Mouse (Mus musculus) thymus, postnatal 10 days (tissue): ENCODE results near the gene Arhgap22.

ENCODE experiments used
- DNase-seq, 2 experiments: peaks; one replicate each; pipeline ENCODE4 v3.0.0; 2021; ENCODE audit warnings: low spot score in 2 of 2

Gene Arhgap22

DNA sequence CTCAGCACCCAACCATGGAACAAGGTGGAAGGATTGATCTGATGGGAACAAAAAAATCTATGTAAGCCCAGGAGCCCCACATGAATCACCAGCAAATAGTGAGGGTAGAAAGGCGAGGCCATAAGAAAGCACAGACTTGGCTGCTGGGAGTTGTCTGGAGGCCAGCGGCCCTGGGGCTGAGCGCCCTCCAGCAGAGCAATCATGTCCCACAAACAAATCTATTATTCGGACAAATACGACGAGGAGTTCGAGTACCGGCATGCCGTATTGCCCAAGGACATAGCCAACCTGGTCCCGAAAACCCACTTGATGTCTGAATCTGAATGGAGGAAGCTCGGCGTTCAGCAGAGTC lies 892 bp upstream of the Arhgap22 start:
- no peak for DNase-seq

DNA sequence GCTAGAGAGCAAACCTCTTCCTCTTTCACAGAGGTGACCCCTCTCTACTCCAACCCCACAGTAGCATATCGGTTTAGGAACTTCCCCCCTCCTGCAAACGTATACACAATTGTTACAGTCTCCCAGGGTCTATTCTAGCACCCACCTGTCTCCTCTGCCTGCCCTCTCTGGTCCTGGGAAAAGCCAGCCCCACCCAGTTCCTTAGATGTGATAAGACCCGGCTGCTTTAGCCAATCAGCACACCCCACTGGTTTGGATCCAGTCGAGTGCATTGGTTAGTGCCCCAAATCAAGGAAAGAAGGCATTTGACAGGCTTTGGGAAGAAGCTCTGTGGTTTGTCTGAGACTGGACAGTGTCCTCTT lies 922 bp downstream of the Arhgap22 start:
- DNase-seq = no peak

DNA sequence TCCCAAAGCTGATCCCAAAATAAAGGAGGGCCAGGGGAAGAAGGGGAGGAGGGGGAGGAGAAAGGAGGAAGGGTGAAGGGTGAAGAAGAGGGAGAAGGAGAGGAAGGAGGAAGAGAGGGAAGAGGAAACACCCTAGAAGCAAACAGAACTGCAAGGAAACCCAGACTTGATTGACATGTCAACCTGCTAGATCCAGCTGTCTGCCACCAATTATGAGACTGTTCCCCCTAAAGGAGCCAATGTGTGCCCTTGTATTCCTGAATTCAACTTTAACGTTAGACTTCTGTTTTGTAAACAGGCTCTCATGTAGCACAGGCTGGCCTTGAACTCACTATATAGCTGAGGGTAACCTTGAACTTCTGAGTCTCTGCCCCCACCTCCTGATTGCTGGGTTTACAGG lies 1.3 kb downstream of the Arhgap22 start:
- DNase-seq = no peak

DNA sequence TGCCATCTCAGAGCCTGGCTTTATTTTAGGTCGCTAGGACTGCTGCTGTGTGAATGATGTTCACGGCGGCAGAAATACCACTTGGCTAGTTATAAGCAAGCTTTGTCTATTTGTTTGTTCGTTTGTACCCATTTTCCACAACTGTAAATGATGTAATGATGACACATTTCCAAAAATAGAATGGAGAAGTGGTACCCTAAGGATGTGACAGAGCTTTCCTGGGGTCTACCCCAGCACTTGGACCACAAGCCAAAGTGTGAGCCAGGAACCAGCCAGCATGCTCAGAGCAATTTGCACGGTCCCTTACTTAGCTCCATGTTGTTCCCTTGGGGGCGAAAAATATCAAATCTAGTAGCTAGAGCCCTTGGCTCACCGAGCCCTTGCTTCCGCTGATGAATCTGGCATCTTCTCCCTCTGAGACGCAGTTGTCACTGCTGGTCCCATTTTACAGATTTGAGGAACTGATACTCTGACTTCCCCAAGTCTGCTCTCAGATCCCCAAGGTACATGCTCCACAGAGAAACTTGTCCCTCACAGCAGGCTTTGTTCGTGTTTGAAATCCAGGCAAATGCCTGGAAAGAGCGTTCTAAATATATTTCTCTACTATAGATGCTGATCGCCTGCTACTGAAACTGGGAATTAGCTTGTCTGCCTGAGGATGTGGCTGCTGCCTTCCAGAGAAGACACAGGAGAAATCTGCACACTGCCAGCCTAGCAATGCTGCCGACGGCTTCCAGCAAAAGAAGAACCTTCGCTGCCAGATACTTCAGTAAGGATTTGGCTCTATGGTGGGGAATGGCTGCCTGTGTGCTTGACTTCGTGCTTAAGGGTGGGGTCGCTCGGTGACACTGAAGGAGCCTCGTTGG lies 2.8 kb downstream of the Arhgap22 start:
- no peak for DNase-seq

DNA sequence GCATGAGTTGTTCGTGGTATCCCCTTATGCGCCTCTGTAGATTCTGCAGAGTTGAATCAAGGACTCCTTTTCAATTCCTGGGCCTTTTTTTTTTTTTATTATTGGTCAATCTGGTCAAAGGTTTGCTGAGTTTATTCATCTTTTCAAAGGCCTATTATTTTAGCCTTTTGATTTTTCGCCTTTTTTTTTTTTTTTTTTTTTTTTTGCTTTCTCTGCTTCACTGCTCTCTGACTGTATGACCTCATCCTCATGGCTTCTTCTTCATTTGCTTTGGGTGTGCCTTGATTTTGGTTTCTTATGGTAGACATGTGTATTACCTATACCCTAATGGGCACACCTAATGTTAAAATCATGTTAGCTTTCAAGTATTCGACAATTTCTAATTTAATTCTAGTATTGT lies 11.4 kb downstream of the Arhgap22 start:
- no peak for DNase-seq

DNA sequence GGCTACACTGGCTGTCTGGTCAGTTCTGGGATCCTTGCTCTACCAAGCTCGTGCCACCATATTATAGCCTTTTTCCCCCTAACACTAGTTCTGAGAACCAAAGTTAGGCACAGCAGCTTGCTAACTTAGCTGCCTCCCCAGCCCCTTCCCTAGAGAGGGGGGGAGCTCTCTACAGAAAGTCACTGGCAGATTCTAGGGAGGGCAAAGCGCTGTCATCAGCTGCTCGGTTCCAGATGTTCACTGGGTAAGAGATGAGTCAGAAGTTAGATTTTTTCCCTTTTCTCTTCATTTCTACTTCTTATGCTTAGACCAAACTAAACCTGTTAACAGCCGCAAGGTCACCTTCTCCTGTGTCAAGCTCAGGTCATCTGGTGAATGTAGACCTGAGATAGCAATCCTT lies 16.8 kb downstream of the Arhgap22 start:
- no peak for DNase-seq

DNA sequence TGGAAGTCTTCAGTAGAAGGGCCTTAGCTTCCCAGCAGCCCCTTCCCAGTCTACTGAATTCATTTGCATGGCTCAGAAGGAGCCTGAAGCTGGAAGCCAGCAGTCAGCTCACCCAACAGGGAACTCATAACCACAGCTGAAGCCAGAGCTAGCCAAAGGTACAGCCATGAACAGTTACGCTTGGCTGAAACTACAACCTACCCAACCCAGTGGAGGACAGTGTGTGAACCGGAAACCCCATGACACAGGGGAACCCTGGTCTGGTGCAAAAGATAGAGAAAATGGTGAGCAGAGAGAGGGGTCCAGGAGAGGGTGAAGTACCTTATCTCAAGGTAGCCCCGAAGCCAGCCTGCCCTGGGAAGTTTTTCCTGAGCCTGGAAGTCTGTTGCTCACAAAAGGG lies 17.5 kb downstream of the Arhgap22 start:
- DNase-seq = no peak

DNA sequence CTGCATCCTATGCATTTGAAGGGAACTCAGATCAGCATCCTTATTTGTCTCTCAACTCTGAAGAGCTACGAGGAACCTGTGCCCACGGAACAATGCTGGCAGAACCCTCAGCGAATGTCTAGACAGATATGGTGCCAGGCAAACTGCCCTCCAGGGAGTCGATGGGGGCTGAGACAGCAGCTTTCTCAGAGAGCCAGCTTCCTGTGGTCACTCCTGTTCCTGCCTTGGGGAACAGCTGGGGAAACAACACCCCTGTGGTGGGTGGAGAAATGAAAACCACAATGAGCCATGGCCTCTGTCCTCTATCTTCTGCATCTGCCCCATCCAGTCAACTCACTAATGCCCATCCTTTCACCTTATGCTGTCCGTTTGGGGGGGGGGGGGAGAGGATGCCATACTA lies 18.2 kb downstream of the Arhgap22 start:
- no peak for DNase-seq

DNA sequence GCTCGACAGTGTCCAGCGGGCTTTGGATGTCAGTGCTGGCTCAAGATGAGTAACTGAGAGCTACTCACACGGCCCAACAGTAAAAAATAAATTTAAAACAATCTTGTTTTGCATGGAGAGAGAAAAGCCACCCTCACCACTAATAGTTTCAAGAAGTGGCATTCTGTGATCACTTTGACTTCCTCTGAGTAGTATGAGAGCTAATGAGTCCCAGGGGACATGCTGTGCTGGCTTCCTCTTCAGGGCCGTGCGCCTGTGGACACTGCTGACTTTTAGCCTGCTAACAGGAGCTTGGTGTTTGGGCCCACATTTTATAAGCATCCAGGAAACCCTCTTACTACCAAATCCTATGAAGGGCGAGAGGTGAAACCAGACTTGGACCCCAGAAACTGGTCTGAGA lies 21.8 kb downstream of the Arhgap22 start:
- no peak for DNase-seq

DNA sequence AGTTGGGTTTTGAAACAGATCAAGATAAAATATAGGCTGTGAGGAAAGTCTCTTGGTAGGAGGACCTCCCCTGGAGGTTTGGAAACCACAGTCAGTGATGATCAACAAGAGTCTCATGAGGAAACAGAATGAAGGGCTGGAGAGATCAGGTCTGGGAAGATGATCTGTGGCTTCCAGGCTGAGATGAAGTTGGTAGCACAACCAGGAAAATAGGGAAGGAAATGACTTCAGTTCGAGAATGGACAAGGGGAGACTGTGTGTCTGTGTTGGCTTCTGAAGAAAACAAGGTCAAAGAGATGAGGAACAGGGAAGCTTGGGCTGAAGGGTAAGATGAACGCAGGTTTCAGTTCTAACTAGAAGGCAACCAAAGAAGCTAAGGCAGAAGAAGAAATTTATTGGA lies 26.6 kb downstream of the Arhgap22 start:
- DNase-seq = no peak

DNA sequence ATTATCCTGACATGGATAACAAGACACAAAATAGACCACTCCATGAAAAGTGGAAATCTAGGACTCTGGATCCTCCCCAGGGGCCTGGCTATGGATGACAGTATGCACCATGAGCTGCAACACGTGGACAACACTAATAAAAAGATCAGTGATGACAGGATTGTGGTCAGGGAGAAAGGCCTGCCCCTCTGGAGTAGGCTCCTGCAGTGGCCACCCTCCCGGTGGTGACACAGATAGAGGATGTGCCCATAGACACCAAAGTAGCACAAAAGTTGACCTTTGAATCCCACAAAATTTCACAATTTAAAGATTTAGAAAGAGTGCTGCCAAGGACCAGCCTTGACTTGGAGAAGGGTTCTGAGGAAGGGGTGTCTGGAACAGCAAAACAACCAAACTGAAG lies 29.4 kb downstream of the Arhgap22 start:
- no peak for DNase-seq

DNA sequence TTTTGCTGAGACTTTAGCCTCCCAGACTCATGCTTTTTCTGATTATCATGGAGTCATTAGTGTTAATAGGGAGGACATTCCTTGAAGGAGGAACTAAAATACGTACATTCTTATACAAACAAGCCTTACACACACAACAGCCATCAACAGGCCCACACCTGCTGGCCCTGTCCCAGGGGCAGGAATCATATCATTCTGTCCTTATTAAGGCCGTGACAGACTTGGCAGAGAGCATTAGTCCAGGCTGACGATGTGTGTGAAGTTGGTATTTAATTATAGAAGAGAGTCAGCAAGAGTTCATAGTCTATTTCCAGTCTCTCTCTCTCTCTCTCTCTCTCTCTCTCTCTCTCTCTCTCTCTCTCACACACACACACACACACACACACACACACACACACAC lies 30.7 kb downstream of the Arhgap22 start:
- no peak for DNase-seq

DNA sequence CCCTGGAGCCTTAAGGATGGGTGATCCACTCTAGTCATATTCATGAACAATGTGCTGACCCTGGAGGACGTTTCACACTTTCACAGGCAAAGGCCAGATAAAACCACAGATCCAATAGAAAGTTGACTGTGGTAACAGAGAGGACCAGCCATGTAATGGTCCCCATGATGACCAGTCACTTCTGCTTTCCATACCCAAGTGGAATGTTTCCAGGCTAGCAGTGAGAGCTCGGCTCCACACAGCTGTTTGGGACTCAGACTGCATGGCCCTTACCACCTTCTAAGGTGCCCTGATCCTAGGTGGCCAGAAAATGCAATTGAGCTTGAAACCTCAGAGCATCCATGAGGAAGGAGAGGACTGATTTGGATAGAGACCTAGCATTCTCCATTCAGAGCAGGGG lies 31.1 kb downstream of the Arhgap22 start:
- DNase-seq = no peak

DNA sequence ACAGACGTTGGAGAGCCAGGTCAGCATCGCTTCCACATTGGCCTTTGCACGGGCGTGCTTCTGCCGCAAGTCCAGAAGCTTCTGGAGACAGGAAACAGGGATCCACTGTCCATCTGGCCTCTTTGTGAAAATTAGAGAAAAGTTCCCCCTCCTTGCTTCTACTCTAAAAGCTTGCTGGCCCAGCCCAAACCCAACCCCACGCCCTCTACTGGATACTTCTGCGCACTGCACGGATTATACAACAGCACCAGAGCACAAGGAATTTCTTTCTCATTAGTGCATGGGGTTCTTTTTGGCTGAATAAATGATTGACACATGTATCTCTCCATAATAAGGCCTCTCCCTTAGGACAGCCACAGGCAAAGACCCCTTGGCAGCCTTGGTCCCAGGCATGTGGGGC lies 32.6 kb downstream of the Arhgap22 start:
- DNase-seq = no peak

DNA sequence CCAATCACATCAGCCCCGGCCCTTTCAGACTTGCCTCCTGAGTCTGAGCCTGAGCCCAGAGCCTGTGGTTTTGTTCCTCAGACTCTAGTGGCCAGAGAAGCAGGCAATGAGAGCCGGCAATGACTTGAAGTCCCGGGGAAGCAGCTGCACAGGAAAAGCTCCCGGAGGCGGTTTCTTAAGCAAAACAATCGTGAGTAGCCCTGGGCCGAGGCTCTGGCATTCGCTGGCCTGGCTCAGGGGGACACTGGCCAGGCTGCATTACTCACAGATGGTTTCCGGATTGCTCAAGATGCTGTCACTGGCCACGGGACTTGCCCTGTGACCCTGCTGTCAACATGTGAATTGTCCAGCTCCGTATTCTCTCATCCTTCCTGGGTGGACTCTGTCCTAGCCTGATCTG lies 33.8 kb downstream of the Arhgap22 start:
- DNase-seq = no peak

DNA sequence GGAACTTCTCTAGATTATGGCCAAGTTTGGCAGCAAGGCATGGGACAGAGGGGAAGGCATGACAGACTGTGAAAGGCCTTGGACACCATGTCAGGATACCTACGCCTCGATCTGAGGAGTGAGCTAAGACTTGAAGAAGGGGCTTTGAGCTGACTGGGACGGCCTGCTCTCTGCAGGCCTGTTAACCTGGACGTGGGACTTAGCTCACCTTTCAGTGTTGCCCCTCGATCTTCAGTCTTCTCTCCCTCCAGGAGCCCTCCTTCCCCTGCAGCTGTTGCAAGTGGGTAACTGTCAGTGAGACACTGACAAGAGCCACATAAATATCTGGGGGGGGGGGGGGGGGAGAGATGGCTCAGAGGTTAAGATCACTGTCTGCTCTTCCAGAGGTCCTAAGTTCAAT lies 34.9 kb downstream of the Arhgap22 start:
- DNase-seq = no peak

DNA sequence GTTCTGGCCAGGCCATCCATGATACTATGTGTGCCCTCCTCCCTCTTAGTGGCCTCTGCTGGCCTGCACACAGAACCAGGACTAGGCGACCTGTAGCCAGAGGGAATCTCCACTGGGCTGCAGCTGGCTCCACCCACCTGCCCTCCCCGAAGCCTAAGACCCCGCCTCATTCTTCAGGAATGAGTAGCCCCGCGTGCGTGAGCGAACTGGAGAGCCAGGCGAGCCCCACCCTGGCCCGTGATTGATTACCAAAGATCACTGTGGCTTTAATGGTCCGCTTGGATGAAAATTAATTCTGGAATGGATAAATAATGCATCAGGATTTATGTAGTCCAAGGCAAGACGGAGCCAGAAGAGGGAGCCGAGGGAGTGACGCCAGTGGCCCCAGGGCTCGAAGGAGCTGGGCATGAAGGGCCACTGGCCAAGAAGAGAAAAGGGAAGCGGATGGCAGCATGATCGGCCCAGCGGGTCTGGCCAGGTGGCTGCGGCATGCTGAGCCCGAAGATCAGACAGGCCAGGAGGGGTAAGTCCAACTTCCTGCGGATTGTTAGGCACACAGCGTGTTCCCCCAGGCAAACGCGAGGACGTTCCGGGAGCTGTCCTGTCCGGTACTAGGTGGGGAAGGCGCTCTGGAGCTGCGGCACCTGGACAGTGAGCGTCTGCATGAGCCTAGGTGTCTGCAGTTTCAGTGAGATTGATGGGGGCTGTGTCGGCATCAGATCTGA lies 36.6 kb downstream of the Arhgap22 start:
- DNase-seq = no peak

DNA sequence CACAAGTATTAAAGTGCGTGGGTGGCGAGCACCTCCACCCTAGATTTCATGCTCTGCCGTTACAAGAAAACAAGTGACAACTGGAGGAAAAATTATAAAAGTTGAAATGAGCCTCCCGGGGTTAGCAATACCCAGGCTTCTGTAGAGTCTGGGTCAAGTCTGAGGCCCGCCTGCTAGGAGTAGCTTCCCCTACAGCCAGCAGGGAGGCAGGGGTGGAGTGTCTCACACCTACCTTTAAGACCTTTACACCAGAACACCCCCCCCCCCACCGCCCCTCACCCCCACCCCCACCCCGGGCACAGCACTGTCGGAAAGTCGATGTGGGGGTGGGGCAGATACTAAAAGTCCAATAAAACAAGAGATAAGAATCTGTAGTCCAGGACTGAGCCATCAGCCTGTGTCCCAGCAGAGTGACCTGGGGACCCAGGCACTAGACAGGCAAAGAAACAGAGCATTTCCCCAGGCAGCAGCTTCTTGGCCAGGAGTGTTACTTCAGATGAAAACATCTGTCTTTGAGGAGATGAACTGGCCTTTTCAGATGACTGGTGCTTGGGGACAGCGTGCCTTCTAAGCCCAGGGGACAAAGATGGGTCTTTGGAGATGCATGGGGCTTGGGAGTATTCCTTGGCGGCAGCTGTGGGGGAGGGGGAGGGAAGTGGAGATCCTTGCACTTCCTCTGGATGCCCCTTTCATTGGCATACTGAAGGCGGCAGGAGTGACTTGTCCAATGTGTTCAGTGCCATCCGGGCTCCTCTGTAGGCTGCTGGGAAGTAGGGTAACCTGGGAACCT lies 37.3 kb downstream of the Arhgap22 start:
- no peak for DNase-seq

DNA sequence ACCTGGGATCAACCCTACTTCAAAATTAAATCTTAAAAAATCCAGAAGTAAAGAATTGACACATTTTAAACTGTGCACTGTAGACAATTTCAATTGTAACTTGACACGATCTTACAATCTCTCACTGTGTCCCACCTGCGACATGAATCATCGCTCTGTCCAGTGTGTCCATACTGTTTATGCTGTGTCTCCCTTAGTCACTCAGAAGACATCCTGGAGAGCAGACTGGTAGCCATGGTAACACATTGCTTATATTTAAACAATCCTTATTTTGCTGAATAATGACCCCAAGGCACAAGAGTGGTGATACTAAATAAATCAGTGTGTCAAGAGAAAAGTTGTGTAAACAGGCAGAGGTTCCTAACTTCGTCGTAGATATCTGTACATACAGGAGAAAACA lies 44.4 kb downstream of the Arhgap22 start:
- no peak for DNase-seq

DNA sequence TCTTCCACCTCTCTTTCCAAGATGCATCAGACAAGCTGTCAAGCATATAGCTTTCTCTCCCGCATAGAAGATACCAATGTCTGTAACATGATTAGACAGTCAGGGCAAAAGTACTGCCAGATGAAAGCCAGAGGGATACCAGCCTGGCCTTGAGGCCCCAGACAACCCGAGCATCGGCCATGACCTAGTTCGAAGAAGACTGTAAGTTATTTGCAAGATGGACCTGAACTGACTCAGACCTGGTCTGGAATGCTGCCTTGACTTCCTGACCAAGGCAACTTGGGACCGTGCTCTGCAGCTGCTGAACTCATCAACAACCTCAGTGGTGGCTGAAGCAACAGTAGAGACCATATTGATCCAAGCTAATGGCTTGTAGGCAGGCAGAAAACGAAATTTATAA lies 46.3 kb downstream of the Arhgap22 start:
- no peak for DNase-seq

DNA sequence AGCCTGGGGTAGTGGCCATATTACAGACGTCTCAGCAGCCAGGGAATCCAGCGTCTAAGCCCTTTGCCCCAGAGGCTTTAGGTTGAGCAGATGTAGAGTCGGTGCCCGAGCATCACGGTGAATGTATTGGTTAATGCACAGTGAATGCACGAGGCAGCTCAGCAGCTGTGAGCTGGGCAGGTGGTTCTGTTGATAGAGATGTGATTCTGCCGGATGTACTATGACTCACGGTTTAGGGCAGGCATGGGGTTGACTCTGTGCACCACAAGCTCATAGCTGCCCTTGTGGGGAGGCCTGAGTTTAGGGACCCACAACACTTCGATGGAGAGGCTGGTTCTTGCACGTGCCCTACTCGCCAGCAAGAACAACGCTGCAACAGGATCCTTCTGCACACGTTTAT lies 51.0 kb downstream of the Arhgap22 start:
- DNase-seq = no peak

DNA sequence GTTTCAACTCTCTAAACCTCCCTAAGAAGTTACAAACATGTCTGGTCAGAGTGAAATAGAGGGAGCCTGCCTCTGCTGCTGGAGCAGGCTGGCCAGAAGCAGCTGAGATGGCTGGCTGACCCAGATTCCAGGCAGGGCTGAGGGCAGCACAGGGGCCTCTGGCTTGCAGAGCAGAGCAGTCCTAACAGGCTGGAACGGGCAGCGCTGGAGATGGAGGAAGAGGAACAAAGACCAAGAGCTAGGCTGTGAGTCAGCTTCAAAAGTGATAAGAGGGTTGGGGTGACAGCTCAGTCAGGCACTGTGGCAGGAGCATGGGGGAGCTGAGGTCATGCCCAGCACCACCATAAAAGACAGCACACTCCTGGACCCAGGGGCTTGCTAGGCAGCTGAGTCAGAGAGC lies 62.4 kb downstream of the Arhgap22 start:
- DNase-seq = no peak

DNA sequence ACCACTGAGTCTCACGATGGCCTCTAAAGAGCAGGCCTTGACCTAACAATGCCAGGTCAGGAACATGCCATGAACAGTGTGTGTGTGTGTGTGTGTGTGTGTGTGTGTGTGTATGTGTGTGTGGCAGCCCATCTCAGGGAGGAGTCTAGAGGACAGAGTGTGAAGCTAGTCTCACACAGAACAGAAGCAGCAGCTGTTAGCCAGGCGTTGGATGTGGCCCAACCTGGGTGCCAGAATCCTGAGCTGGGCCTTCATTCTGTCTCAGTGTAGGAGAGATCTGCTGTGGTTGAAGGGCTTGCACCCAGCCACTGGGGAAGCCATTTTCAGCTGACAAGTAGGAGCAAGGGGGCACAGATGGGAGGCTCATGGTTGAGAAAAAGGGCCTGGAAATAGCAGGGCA lies 64.5 kb downstream of the Arhgap22 start:
- no peak for DNase-seq
